Mouse (Mus musculus) midbrain, embryonic 11.5 days (tissue): Measurements from ENCODE around the gene Tmed3. TPM values are rescaled to one million over a fixed set of nuclear protein-coding genes. Genes with fewer than 3 reads are reported as not detected.

Experiments
- ATAC-seq: fragments of 200-750 bp; cut with Nextera tagmentation; 2 replicates; pipeline ENCODE4 v1.8.0; 2017; ENCODE audit warnings: moderate TSS enrichment, moderate library complexity; ENCODE audit not compliant: low FRiP score
- DNase-seq: peaks from one replicate; pipeline ENCODE4 v3.0.0; 2015; ENCODE audit warnings: low spot score; ENCODE audit errors: missing footprints
- H3K27ac ChIP-seq: fragments of 300-500 bp; sonication (generic); 2 replicates; pipeline ENCODE4 v1.5.1; 2014; ENCODE audit warnings: low read depth, low read length
- H3K27me3 ChIP-seq: fragments of 300-500 bp; sonication (generic); 2 replicates; pipeline ENCODE4 v1.6.1; 2014; ENCODE audit warnings: mild to moderate bottlenecking, low read length, moderate library complexity, mixed read lengths; ENCODE audit not compliant: control insufficient read depth, insufficient read depth
- H3K36me3 ChIP-seq: fragments of 300-500 bp; sonication (generic); 2 replicates; pipeline ENCODE4 v1.6.1; 2014; ENCODE audit warnings: mild to moderate bottlenecking, low read length, moderate library complexity, mixed read lengths; ENCODE audit not compliant: control insufficient read depth, insufficient read depth
- H3K4me1 ChIP-seq: fragments of 300-500 bp; sonication (generic); 2 replicates; pipeline ENCODE4 v1.6.1; 2014; ENCODE audit warnings: low read length; ENCODE audit not compliant: control insufficient read depth, insufficient read depth
- H3K4me2 ChIP-seq: fragments of 300-500 bp; sonication (generic); 2 replicates; pipeline ENCODE4 v1.6.1; 2014; ENCODE audit warnings: mild to moderate bottlenecking, moderate library complexity
- H3K4me3 ChIP-seq: fragments of 300-500 bp; sonication (generic); 2 replicates; pipeline ENCODE4 v1.5.1; 2014; ENCODE audit warnings: low read depth, low read length
- H3K9ac ChIP-seq: fragments of 300-500 bp; sonication (generic); 2 replicates; pipeline ENCODE4 v1.6.1; 2014; ENCODE audit warnings: low read length
- H3K9me3 ChIP-seq: fragments of 300-500 bp; sonication (generic); 2 replicates; pipeline ENCODE4 v1.6.1; 2016; ENCODE audit warnings: low read length; ENCODE audit not compliant: control insufficient read depth
- WGBS: fragments of 180-500 bp; shearing (Covaris S2); extraction: QIAGEN DNeasy Blood & Tissue Kit; methylation state at CpG from one replicate; pipeline ENCODE4 v1.1.7; 2014; 5-methylcytosine and 5-hydroxymethylcytosine counted together
- polyA plus RNA-seq: library from polyadenylated mRNA; unstranded; fragments of >200 nt; fragmentation: Nextera tagmentation; extraction: Ambion mirVana; gene quantifications from 2 replicates; pipeline ENCODE4 v1.2.1, GENCODE M21; 2014

Tmed3 gene
- 44.3 and 44.5 TPM in 2 replicates for polyA plus RNA-seq

DNA sequence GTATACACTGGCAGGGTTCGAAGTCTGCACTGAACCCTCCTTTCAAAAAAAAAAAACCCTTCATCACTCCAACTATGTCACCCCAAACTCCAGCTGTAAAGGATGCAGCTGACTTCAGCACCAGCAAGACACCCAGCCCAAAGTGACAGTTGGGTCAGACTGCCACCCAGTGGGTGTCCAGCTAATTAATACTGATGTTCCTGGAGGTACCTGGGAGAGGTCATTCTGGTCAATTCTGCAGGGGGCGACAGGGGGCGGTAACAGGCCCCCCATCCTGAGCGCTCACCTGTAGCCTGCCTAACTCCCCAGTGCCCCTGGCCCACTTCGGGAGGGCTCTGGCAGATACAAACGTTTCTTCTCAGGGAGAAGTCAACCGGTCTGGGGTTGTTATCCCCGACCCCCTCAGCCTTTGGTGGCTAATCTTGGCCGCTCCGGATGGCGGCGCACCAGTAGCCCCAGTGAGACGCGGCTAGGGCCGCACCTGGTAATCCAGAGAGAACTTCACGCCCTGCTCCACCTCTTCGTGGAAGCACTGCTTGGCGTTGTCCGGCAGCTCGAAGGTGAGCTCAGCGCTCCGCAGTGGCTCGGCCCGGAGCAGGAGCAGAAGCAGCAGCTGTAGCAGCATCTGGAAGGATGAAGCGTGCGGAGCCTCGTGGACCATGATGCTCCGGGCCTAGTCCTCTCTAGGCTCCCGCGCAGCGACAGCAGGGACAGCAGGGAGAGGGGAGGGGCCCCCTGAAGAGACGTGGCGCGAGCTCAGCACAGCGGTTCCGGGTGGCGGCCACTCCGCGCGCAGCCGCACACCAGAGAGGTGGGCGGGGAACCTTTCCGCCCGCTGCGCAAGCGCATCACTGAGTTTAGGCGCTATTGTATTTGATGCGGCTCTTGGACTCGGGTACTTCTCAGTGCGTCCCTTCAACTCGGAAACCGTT, at the start of gene Tmed3:
TSS of gene Tmed3 (minus strand) at position 804 of the 932 bp plus-strand sequence.
- Histone ChIP-seq H3K4me1 (peaks cover 7% of the 10 kb centered on the region), H3K27me3 (no peaks in the 10 kb centered on the region), H3K4me3 (peak within 1 kb of the TSS; percentile 53), H3K9ac (peak within 1 kb of the TSS; percentile 81), H3K27ac (peak within 1 kb of the TSS; percentile 69), H3K36me3 (no peaks in the 10 kb centered on the region), H3K4me2 (peak within 1 kb of the TSS; percentile 72), H3K9me3 (no peaks in the 10 kb centered on the region)
- DNase-seq = peak; percentile 99
- ATAC-seq = peak; percentile 100
- WGBS = 2% methylated on average over 52 of the region's 52 CpGs

DNA sequence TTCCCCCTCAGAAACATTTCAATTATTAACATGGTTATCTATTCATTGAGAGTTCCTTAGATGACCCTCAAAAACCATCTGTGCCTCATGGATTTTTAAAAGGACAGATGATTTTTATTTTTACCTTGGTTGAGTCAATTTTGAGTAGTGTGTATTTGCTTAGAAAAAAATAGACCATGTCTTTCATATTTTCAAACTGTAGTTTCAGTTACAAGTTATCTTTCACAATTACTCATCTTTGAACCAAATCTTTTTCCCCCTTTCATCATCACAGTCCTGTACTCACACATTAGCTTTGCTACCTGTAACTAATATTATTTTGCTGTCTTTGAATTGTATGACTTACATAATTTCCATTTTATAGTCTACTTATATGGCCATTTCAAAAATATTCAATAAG, 35.2 kb upstream of the Tmed3 start:
- Histone ChIP-seq H3K27ac (no peak overlapping the region), H3K4me3 (no peak overlapping the region), H3K9me3 (no peaks in the 10 kb centered on the region), H3K4me1 (no peaks in the 10 kb centered on the region; the same call in 1 of the 2 replicates), H3K4me2 (no peak overlapping the region), H3K27me3 (no peaks in the 10 kb centered on the region; the same call in 1 of the 2 replicates), H3K36me3 (no peaks in the 10 kb centered on the region), H3K9ac (no peak overlapping the region)
- DNase-seq = no peak
- ATAC-seq = no peak

DNA sequence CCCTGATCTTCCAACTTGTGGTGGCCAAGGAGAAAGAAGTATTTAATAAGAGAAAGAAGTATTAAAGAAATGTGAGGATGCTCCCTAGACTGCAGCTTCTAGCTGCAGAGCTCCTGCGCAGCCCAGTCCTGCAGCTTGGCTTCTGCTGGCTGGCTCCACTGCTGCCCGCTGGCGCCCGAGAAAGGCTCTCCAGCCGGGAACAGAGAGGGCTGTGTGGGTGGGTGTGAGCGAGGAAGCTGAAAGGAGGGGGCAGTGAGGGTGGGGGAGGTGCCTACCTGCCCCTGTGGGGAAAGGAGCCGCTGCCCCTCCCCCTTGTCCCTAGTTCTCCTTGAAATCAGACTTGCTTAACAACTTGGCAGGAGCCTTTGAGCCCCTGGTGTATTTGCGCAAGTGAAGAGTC, 33.4 kb upstream of the Tmed3 start, which contains the start of gene Ankrd34c:
TSS of gene Ankrd34c (minus strand) at position 181 of the 400 bp plus-strand sequence.
- H3K27me3 ChIP-seq = no peaks in the 10 kb centered on the region; the same call in 1 of the 2 replicates
- H3K27ac ChIP-seq = no peak within 1 kb of the TSS
- H3K4me2 ChIP-seq = 0 out of 2 replicates have a peak within 1 kb of the TSS, but pooled peaks have one; percentile 10
- no peaks in the 10 kb centered on the region; the same call in 1 of the 2 replicates for H3K4me1 ChIP-seq
- under 1% methylated on average over 8 of the region's 8 CpGs for WGBS
- no peak within 1 kb of the TSS for H3K4me3 ChIP-seq
- DNase-seq (no peak), ATAC-seq (no peak)
- no peaks in the 10 kb centered on the region for H3K9me3 ChIP-seq
- no peak within 1 kb of the TSS for H3K9ac ChIP-seq
- H3K36me3 ChIP-seq = no peaks in the 10 kb centered on the region

DNA sequence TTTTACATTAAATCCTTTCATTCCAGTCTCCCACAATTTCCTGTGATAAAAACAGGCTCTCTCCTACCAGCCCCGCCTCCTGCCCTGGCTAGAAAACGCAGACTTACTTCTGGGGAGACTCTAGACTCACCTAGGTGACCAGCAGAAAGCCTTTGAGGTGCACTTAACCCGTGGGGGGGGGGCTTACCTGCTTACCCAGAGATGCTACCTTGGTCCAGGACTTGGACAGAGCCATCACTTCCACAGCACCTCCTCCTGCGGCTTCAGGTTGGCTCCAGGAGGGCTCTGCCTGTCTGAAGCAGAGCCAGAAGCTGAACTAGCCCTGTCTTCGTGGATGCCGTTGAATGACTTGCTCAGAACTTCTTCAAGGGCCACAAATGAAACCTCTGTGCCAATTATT, 33.0 kb upstream of the Tmed3 start:
- ATAC-seq = no peak
- 13% methylated on average over 6 of the region's 6 CpGs for WGBS
- H3K27me3 ChIP-seq = no peaks in the 10 kb centered on the region; the same call in 1 of the 2 replicates
- H3K9me3 ChIP-seq = no peaks in the 10 kb centered on the region
- no peaks in the 10 kb centered on the region for H3K36me3 ChIP-seq
- H3K4me1 ChIP-seq = no peaks in the 10 kb centered on the region; the same call in 1 of the 2 replicates
- no peak for DNase-seq
- H3K4me2 ChIP-seq = no peak overlapping the region
- no peak overlapping the region for H3K4me3 ChIP-seq
- no peak overlapping the region for H3K27ac ChIP-seq
- no peak overlapping the region for H3K9ac ChIP-seq

DNA sequence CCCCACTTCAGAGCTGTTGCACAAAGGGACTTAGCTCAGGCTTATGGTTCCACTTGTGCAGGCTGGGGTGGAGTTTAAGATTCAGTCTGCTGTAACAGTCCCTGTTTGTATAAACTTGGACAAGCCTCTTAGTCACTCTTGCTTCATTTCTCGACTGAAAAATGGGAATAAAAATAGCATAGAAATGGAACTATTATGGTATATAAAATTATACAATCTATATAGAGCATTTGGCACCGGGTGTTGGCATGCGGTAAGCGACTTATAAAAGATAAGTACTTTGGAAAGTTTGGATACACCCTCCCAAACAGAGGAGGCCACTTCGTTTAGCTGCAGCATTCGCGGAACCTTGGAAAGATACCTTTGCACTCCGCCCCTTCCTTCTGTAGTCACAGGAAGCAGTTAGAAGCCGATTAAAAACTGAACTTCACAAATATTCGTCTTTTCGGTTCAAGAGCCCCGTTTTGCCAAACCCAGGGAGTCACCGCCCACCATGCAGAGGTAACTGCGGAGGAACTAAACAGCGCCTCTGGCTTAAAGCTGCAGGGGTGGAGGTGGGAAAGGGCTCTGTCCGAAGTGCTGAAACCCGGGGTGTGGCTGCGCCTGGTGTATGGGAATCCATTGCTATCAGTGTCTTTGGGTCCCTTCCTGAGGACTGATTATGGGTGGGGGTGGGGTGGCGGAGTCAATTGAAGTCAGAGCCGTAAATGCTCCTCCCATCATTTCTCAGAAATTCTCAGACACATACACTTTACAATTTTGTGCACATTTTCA, 32.3 kb upstream of the Tmed3 start:
- ATAC-seq (peak; percentile 73), DNase-seq (peak; percentile 95)
- Histone ChIP-seq H3K9me3 (no peaks in the 10 kb centered on the region), H3K4me2 (0 out of 2 replicates have a peak overlapping the region, but pooled peaks have one; percentile 10), H3K27ac (no peak overlapping the region), H3K27me3 (no peaks in the 10 kb centered on the region; the same call in 1 of the 2 replicates), H3K4me3 (no peak overlapping the region), H3K4me1 (no peaks in the 10 kb centered on the region; the same call in 1 of the 2 replicates), H3K36me3 (no peaks in the 10 kb centered on the region), H3K9ac (no peak overlapping the region)
- 6% methylated on average over 20 of the region's 20 CpGs for WGBS

DNA sequence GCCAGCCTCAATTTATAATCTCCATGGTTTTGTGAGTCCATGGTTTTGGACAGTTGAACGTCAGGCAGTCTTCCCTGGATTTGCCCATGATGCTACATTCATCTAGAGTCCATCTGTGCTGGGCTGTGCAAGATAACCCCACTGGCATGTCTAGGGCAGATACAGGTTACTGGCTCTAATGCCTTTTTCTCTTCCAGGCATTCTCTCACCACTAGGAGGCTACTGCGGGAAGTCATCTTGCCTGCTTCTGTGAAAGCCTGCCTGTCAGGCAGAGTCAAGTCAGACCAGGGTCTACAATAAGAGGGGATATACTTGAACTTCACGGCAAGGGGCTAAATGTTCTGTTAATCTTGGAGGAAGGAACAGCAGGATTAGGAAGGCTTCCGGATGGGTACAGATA, 2.0 kb upstream of the Tmed3 start:
- no peak overlapping the region for H3K27ac ChIP-seq
- H3K4me2 ChIP-seq = no peak overlapping the region
- H3K27me3 ChIP-seq = no peaks in the 10 kb centered on the region
- ATAC-seq (no peak), DNase-seq (peak; percentile 86)
- H3K9me3 ChIP-seq = no peaks in the 10 kb centered on the region
- peaks cover 7% of the 10 kb centered on the region for H3K4me1 ChIP-seq
- H3K9ac ChIP-seq = no peak overlapping the region
- H3K4me3 ChIP-seq = no peak overlapping the region
- WGBS = 28% methylated on average over 4 of the region's 4 CpGs
- no peaks in the 10 kb centered on the region for H3K36me3 ChIP-seq

DNA sequence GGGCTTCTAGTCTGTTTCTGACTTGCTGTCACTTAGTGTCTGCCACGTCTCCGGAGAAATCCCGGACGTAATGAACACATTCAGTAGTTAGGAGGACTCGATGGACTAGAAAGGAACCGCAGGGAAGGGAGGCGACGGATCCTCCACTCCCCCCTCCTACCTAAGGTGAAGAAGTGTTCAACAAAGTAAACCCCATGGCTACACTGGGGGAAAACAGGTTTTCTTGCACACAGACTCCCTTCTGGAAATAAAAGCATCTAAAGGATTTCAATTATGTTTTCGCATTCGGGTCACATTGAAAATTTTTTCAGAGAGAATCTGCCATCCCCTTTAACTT, 297 bp upstream of the Tmed3 start:
- ATAC-seq = peak; percentile 66
- DNase-seq = no peak
- Histone ChIP-seq H3K27me3 (no peaks in the 10 kb centered on the region), H3K4me2 (peak overlapping the region; percentile 72), H3K36me3 (no peaks in the 10 kb centered on the region), H3K9ac (peak overlapping the region; percentile 81), H3K27ac (no peak overlapping the region; the same call in 1 of the 2 replicates), H3K4me1 (peaks cover 7% of the 10 kb centered on the region), H3K9me3 (no peaks in the 10 kb centered on the region), H3K4me3 (peak overlapping the region; percentile 53)
- 8% methylated on average over 10 of the region's 10 CpGs for WGBS

DNA sequence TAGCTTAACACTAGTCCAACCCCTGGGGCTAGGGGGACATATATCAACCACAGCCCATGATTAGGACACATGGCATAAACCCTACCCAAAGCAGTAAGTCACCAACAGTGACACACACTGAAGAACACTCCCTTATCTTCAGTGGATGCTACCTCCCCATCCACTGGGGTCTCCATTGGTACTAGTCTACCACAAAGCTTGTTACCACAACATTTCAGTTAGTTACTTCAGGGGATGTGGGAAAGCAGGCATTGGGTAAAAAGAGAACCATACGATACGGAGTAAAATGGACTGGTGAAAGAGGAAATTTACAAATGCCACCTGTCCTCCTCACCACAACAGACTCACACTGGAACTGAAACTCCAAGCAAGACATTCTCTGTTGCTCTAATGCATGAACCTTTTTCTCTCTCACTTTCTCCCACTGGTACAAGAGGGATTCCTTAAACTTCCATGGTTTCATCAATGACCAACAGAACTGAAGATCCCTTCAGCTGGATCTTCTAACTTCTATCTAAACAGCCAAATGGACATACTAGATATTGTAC, 3.9 kb downstream of the Tmed3 start:
- H3K4me2 ChIP-seq = no peak overlapping the region
- ATAC-seq (no peak), DNase-seq (no peak)
- H3K4me3 ChIP-seq = no peak overlapping the region
- H3K27me3 ChIP-seq = no peaks in the 10 kb centered on the region
- peaks cover 7% of the 10 kb centered on the region for H3K4me1 ChIP-seq
- no peaks in the 10 kb centered on the region for H3K9me3 ChIP-seq
- no peak overlapping the region for H3K9ac ChIP-seq
- no peaks in the 10 kb centered on the region for H3K36me3 ChIP-seq
- 100% methylated on average over 2 of the region's 2 CpGs for WGBS
- no peak overlapping the region for H3K27ac ChIP-seq
